ENCODE assay signal across 21 mouse cellular contexts in genomic region chr10:122498551-122498950, GRCm38 (mm10). TPM values are rescaled to one million over a fixed set of nuclear protein-coding genes. Genes with fewer than 3 reads are reported as not detected.
DNase-seq lines count a peak whose midpoint lies in the region; ATAC-seq lines count a peak whose summit lies in the region.
"Had no signal": no experiment of that assay in that cellular context is flagged by ENCODE, and none has a peak within 500 bp of the region (broad histone marks: within the 10 kb centered on the region; RNA-seq: fewer than 3 reads in every experiment).

No protein-coding gene starts in this region.

- 34% methylated on average over 2 of the region's 2 CpGs for WGBS in intestine, embryonic 14.5 days
- WGBS in intestine, embryonic 15.5 days = 31% methylated on average over 2 of the region's 2 CpGs
- 25% methylated on average over 2 of the region's 2 CpGs for WGBS in lung, embryonic 15.5 days
- 26% methylated on average over 2 of the region's 2 CpGs for WGBS in embryonic facial prominence, embryonic 14.5 days

- H3K9ac ChIP-seq in intestine, embryonic 14.5 days (ENCODE audit: low read length) = no peak overlapping the region
- no peak overlapping the region for H3K9ac ChIP-seq in intestine, embryonic 15.5 days
- H3K9ac ChIP-seq in lung, embryonic 15.5 days = no peak overlapping the region
- no peak overlapping the region for H3K9ac ChIP-seq in embryonic facial prominence, embryonic 14.5 days (ENCODE audit: low read depth, low read length)
- H3K9ac ChIP-seq: embryonic facial prominence, embryonic 12.5 days; forebrain, embryonic 13.5 days; heart, embryonic 12.5 days; hindbrain, embryonic 14.5 days had no signal

- no peaks in the 10 kb centered on the region for H3K9me3 ChIP-seq in intestine, embryonic 14.5 days (ENCODE audit: control insufficient read depth, low read length)
- no peaks in the 10 kb centered on the region for H3K9me3 ChIP-seq in intestine, embryonic 15.5 days
- H3K9me3 ChIP-seq in lung, embryonic 15.5 days = no peaks in the 10 kb centered on the region
- no peaks in the 10 kb centered on the region for H3K9me3 ChIP-seq in embryonic facial prominence, embryonic 14.5 days (ENCODE audit: control insufficient read depth, low read length)
- H3K9me3 ChIP-seq: embryonic facial prominence, embryonic 12.5 days; forebrain, embryonic 13.5 days; heart, embryonic 12.5 days; hindbrain, embryonic 10.5 days had no signal

- H3K4me3 ChIP-seq in intestine, embryonic 14.5 days (ENCODE audit: low read depth, low read length) = no peak overlapping the region
- H3K4me3 ChIP-seq in intestine, embryonic 15.5 days (replicated peaks) = no peak overlapping the region
- no peak overlapping the region for H3K4me3 ChIP-seq in lung, embryonic 15.5 days
- no peak overlapping the region for H3K4me3 ChIP-seq in embryonic facial prominence, embryonic 14.5 days (ENCODE audit: low read depth, low read length)
- H3K4me3 ChIP-seq: embryonic facial prominence, embryonic 12.5 days; forebrain, embryonic 13.5 days; gastrocnemius, adult 2 months; heart, embryonic 12.5 days; hindbrain, embryonic 10.5 days had no signal

- H3K4me2 ChIP-seq in intestine, embryonic 14.5 days (ENCODE audit: low read length) = no peak overlapping the region
- H3K4me2 ChIP-seq in intestine, embryonic 15.5 days (replicated peaks) = no peak overlapping the region
- no peak overlapping the region for H3K4me2 ChIP-seq in lung, embryonic 15.5 days
- H3K4me2 ChIP-seq in embryonic facial prominence, embryonic 14.5 days (ENCODE audit: low read depth, low read length) = no peak overlapping the region
- H3K4me2 ChIP-seq: embryonic facial prominence, embryonic 12.5 days; forebrain, embryonic 13.5 days; heart, embryonic 12.5 days; hindbrain, embryonic 14.5 days had no signal

- DNase-seq in embryo, embryonic 10.5 days (ENCODE audit: low spot score) = peak; percentile 19
- DNase-seq in embryo, embryonic 10 days (ENCODE audit: low spot score) = no peak
- DNase-seq in intestine, embryonic 14.5 days (ENCODE audit: low spot score) = no peak
- DNase-seq in lung, postnatal 36 days = no peak
- peak; percentile 24 for DNase-seq in embryonic facial prominence, embryonic 14.5 days (ENCODE audit: low spot score)
- DNase-seq: adrenal gland, adult 8-10 months; adrenal gland, postnatal 36 days; B cell, adult 2 months; cerebellum, adult 2 months; cerebellum, postnatal 10 days; gastrocnemius, adult 2 months; gastrocnemius, postnatal 25 days had no signal

- ATAC-seq in intestine, embryonic 14.5 days (replicated peaks; ENCODE audit: low FRiP score, low TSS enrichment, low read depth) = 0 out of 2 replicates have a peak, but pooled peaks have one; percentile 64
- no peak for ATAC-seq in intestine, embryonic 15.5 days
- ATAC-seq in lung, embryonic 15.5 days (ENCODE audit: borderline replicate concordance, extremely low read depth, low FRiP score, low TSS enrichment) = peak; percentile 31; the same call in 1 of the 2 replicates
- ATAC-seq in embryonic facial prominence, embryonic 14.5 days (ENCODE audit: low read depth) = no peak; the same call in 1 of the 2 replicates
- ATAC-seq: forebrain, embryonic 13.5 days had no signal

- no peaks in the 10 kb centered on the region for H3K36me3 ChIP-seq in intestine, embryonic 14.5 days (ENCODE audit: control insufficient read depth, insufficient read depth, low read length)
- H3K36me3 ChIP-seq in intestine, embryonic 15.5 days = no peaks in the 10 kb centered on the region
- H3K36me3 ChIP-seq in lung, embryonic 15.5 days = no peaks in the 10 kb centered on the region
- H3K36me3 ChIP-seq in embryonic facial prominence, embryonic 14.5 days (ENCODE audit: control insufficient read depth, insufficient read depth, low read length) = no peaks in the 10 kb centered on the region
- H3K36me3 ChIP-seq: embryonic facial prominence, embryonic 12.5 days; G1E; heart, embryonic 12.5 days; hindbrain, embryonic 10.5 days had no signal

- no peaks in the 10 kb centered on the region for H3K27me3 ChIP-seq in intestine, embryonic 14.5 days (replicated peaks; ENCODE audit: control insufficient read depth, insufficient read depth, low read length)
- no peaks in the 10 kb centered on the region for H3K27me3 ChIP-seq in intestine, embryonic 15.5 days (replicated peaks)
- no peaks in the 10 kb centered on the region for H3K27me3 ChIP-seq in lung, embryonic 15.5 days
- no peaks in the 10 kb centered on the region for H3K27me3 ChIP-seq in embryonic facial prominence, embryonic 14.5 days (replicated peaks; ENCODE audit: control insufficient read depth, insufficient read depth, low read length)
- H3K27me3 ChIP-seq: embryonic facial prominence, embryonic 12.5 days; forebrain, embryonic 13.5 days; heart, embryonic 12.5 days had no signal

- peaks cover 4% of the 10 kb centered on the region; the same call in 1 of the 2 replicates for H3K4me1 ChIP-seq in intestine, embryonic 14.5 days (replicated peaks; ENCODE audit: control insufficient read depth, insufficient read depth, low read length)
- no peaks in the 10 kb centered on the region for H3K4me1 ChIP-seq in intestine, embryonic 15.5 days (replicated peaks)
- H3K4me1 ChIP-seq in lung, embryonic 15.5 days = no peaks in the 10 kb centered on the region
- no peaks in the 10 kb centered on the region for H3K4me1 ChIP-seq in embryonic facial prominence, embryonic 14.5 days (ENCODE audit: control insufficient read depth, insufficient read depth, low read length)
- H3K4me1 ChIP-seq: embryonic facial prominence, embryonic 12.5 days; heart, embryonic 12.5 days had no signal

- no peak overlapping the region; the same call in 1 of the 2 replicates for H3K27ac ChIP-seq in intestine, embryonic 14.5 days (ENCODE audit: low read depth)
- H3K27ac ChIP-seq in intestine, embryonic 15.5 days = no peak overlapping the region
- H3K27ac ChIP-seq in lung, embryonic 15.5 days = no peak overlapping the region
- H3K27ac ChIP-seq in embryonic facial prominence, embryonic 14.5 days (replicated peaks; ENCODE audit: low read depth, low read length) = no peak overlapping the region
- H3K27ac ChIP-seq: embryonic facial prominence, embryonic 12.5 days; forebrain, embryonic 13.5 days; gastrocnemius, adult 2 months; hindbrain, embryonic 10.5 days; hindbrain, embryonic 14.5 days had no signal

RNA-seq across cellular contexts. Expression of gene Avpr1a, which starts 50.3 kb away (rescaled TPM):
- polyA plus RNA-seq in intestine, embryonic 14.5 days (2014; fragmentation: Nextera tagmentation; extraction: Ambion mirVana) = 2.9 and 4.7 TPM in 2 replicates
- 3.3 and 4.1 TPM in 2 replicates for polyA plus RNA-seq in intestine, embryonic 15.5 days (2015; fragmentation: Nextera tagmentation; extraction: Ambion mirVana)
- 0.72 and 1.3 TPM in 2 replicates for polyA plus RNA-seq in lung, embryonic 15.5 days (2015; fragmentation: Nextera tagmentation; extraction: Ambion mirVana)
- polyA plus RNA-seq in embryonic facial prominence, embryonic 14.5 days (2014; fragmentation: Nextera tagmentation; extraction: Ambion mirVana) = 3.6 and 4.0 TPM in 2 replicates
- polyA plus RNA-seq: CD4-positive, CD25-positive, alpha-beta regulatory T cell, adult 4 months; G1E had no signal

Comparison
In these comparisons a context has a peak if more than half of its experiments do, and no peak if none do; other contexts are left out.
1. DNase-seq: peak in embryo, embryonic 10.5 days (single experiment) and embryonic facial prominence, embryonic 14.5 days (single experiment); none in embryo, embryonic 10 days (single experiment), intestine, embryonic 14.5 days (single experiment) and lung, postnatal 36 days (single experiment).
2. ATAC-seq: peak in intestine, embryonic 14.5 days (single experiment) and lung, embryonic 15.5 days (single experiment); none in intestine, embryonic 15.5 days (single experiment) and embryonic facial prominence, embryonic 14.5 days (single experiment).